Mouse (Mus musculus) adrenal gland, adult 2 months (tissue): ENCODE measurements around the gene Itprid1. TPM values are rescaled to one million over a fixed set of nuclear protein-coding genes. Genes with fewer than 3 reads are reported as not detected.

Source experiments
- DNase-seq: peaks from one replicate; pipeline ENCODE4 v3.0.0; 2021
- long read RNA-seq: library from polyadenylated mRNA; stranded (forward); transcript quantifications from one replicate; pipeline ENCODE4 v2.0.0, GENCODE M21; 2021
- polyA plus RNA-seq: library from polyadenylated mRNA; depleted of rRNA; stranded (reverse); fragments of >200 nt; gene quantifications from 2 replicates; pipeline ENCODE4 v1.2.3, GENCODE M21; 2012; rRNA removed
- total RNA-seq, 2 experiments: library from RNA; stranded (reverse); gene quantifications; 2 replicates each; pipeline ENCODE4 v1.2.3; 2021

Itprid1 gene
- total RNA-seq (under 1 TPM in 1 of 2 experiments, not detected in 1; 0.17 TPM), polyA plus RNA-seq (0.03 TPM in 1 of 2 replicates, not detected in the other)
- long read RNA-seq: 0 reads

- DNase-seq: no peak
These were observed at the start of gene Itprid1 for GRCm38 (mm10) chr6:55836650-55837320. TSS of gene Itprid1 (plus strand) at chr6:55836895.

- DNase-seq: no peak
These were observed 47.1 kb upstream of the Itprid1 start for GRCm38 (mm10) chr6:55789557-55789956.

GRCm38 (mm10) chr6:55791852-55792496 lies 44.7 kb upstream of the Itprid1 start:
- no peak for DNase-seq

GRCm38 (mm10) chr6:55792536-55792935 lies 44.2 kb upstream of the Itprid1 start:
- no peak for DNase-seq

- DNase-seq: no peak
These were observed 34.0 kb upstream of the Itprid1 start for GRCm38 (mm10) chr6:55802686-55803085.

GRCm38 (mm10) chr6:55803357-55803756 lies 33.3 kb upstream of the Itprid1 start:
- peak; percentile 60 for DNase-seq

GRCm38 (mm10) chr6:55803991-55804680 lies 32.6 kb upstream of the Itprid1 start:
- DNase-seq: peak; percentile 23

- no peak for DNase-seq
These were observed 32.1 kb upstream of the Itprid1 start for GRCm38 (mm10) chr6:55804681-55805000.

GRCm38 (mm10) chr6:55805291-55806137 lies 31.2 kb upstream of the Itprid1 start:
- DNase-seq: no peak

- DNase-seq: no peak
These were observed 30.2 kb upstream of the Itprid1 start for GRCm38 (mm10) chr6:55806537-55806936.

GRCm38 (mm10) chr6:55808692-55809091 lies 28.0 kb upstream of the Itprid1 start:
- DNase-seq: no peak

- DNase-seq: no peak
These were observed 25.5 kb upstream of the Itprid1 start for GRCm38 (mm10) chr6:55811153-55811552.

- DNase-seq: no peak
These were observed 24.3 kb upstream of the Itprid1 start for GRCm38 (mm10) chr6:55812353-55812752.

GRCm38 (mm10) chr6:55814184-55814926 lies 22.3 kb upstream of the Itprid1 start:
- DNase-seq: no peak

GRCm38 (mm10) chr6:55816911-55817310 lies 19.8 kb upstream of the Itprid1 start:
- DNase-seq: peak; percentile 60

- DNase-seq: no peak
These were observed 7.0 kb upstream of the Itprid1 start for GRCm38 (mm10) chr6:55829722-55830121.

- peak; percentile 37 for DNase-seq
These were observed 15.9 kb downstream of the Itprid1 start for GRCm38 (mm10) chr6:55852589-55852988.

GRCm38 (mm10) chr6:55856085-55856484 lies 19.4 kb downstream of the Itprid1 start:
- DNase-seq: no peak

- DNase-seq: no peak
These were observed 28.5 kb downstream of the Itprid1 start for GRCm38 (mm10) chr6:55865206-55865605.

- DNase-seq: no peak
These were observed 42.8 kb downstream of the Itprid1 start for GRCm38 (mm10) chr6:55879356-55879960.

GRCm38 (mm10) chr6:55880886-55881285 lies 44.2 kb downstream of the Itprid1 start:
- no peak for DNase-seq
